Mouse (Mus musculus) adrenal gland, adult 8-10 months (tissue): ENCODE results near the gene Nbas. TPM values are rescaled to one million over a fixed set of nuclear protein-coding genes. Genes with fewer than 3 reads are reported as not detected.

Experiments used
- DNase-seq: peaks from one replicate; pipeline ENCODE4 v3.0.0; 2022
- total RNA-seq, 4 experiments: library from RNA; stranded (reverse); gene quantifications; 2 replicates each; pipeline ENCODE4 v1.2.4; 2022

Nbas gene
- total RNA-seq, 4 experiments from 2014 or later, result 30.2 to 37.3 (median 34.0) TPM

GRCm38 (mm10) chr12:13626803-13627706, 358.1 kb downstream of the Nbas start:
- DNase-seq, result no peak

Other genes with a start within 250 kb of the Nbas start
- gene Ddx1, start 19.9 kb upstream of the Nbas start, total RNA-seq, result 10 to 100 TPM; 85.9 to 96.7 (median 88.0) TPM